Mouse (Mus musculus) erythroblast, embryonic 14.5 days (primary cell): Measurements from ENCODE around the gene Zdhhc13. TPM values are rescaled to one million over a fixed set of nuclear protein-coding genes. Genes with fewer than 3 reads are reported as not detected.

Experiments
- H3K27me3 ChIP-seq: 2 replicates; pipeline ENCODE4 v1.6.1; 2012; ENCODE audit warnings: inconsistent platforms; ENCODE audit not compliant: control insufficient read depth
- H3K36me3 ChIP-seq: 2 replicates; pipeline ENCODE4 v1.6.1; 2012; ENCODE audit warnings: mild to moderate bottlenecking, inconsistent platforms; ENCODE audit not compliant: control insufficient read depth
- H3K4me1 ChIP-seq: 2 replicates; pipeline ENCODE4 v1.6.1; 2012; ENCODE audit warnings: inconsistent platforms; ENCODE audit not compliant: control insufficient read depth
- H3K4me3 ChIP-seq: replicated peaks from 2 replicates; pipeline ENCODE3; 2012; ENCODE audit warnings: moderate library complexity, mild to moderate bottlenecking, inconsistent platforms
- H3K9me3 ChIP-seq: 2 replicates; pipeline ENCODE4 v1.6.1; 2012; ENCODE audit warnings: low read length, inconsistent platforms, mixed read lengths; ENCODE audit not compliant: control insufficient read depth
- GATA1 ChIP-seq: IDR thresholded peaks from 2 replicates; pipeline ENCODE4 v1.6.1; 2012; ENCODE audit warnings: low read length, inconsistent platforms, mixed read lengths
- TAL1 ChIP-seq: IDR thresholded peaks from 3 replicates; pipeline ENCODE4 v1.6.1; 2012; ENCODE audit warnings: low read length, inconsistent platforms, mixed read lengths
- polyA plus RNA-seq: library from polyadenylated mRNA; stranded (reverse); fragments of >175 nt; gene quantifications from 2 replicates; pipeline ENCODE4 v1.2.3, GENCODE M21; 2012

The Zdhhc13 gene
- polyA plus RNA-seq, 1 experiment, result 0.08 TPM

- Histone ChIP-seq H3K36me3 (no peaks in the 10 kb centered on the region), H3K4me1 (no peaks in the 10 kb centered on the region), H3K4me3 (no peak overlapping the region), H3K9me3 (no peaks in the 10 kb centered on the region), H3K27me3 (no peaks in the 10 kb centered on the region; the same call in 1 of the 2 replicates)
- TF ChIP-seq GATA1, result no peak
- TF ChIP-seq TAL1, result no peak
Measured at GRCm38 (mm10) chr7:48846755-48847154, 58.0 kb downstream of the Zdhhc13 start.

- Histone ChIP-seq H3K4me1 (peaks cover 7% of the 10 kb centered on the region), H3K27me3 (no peaks in the 10 kb centered on the region; the same call in 1 of the 2 replicates), H3K36me3 (no peaks in the 10 kb centered on the region), H3K4me3 (no peak within 1 kb of the TSS), H3K9me3 (no peaks in the 10 kb centered on the region)
- TF ChIP-seq GATA1 (no peak), TAL1 (no peak)
Measured at GRCm38 (mm10) chr7:48847820-48848650, 59.2 kb downstream of the Zdhhc13 start, which contains the start of gene Csrp3. Csrp3 (minus strand) TSS chr7:48848033.

- H3K36me3 ChIP-seq, result no peaks in the 10 kb centered on the region
- H3K27me3 ChIP-seq, result no peaks in the 10 kb centered on the region; the same call in 1 of the 2 replicates
- H3K9me3 ChIP-seq, result no peaks in the 10 kb centered on the region
- no peak overlapping the region for H3K4me3 ChIP-seq
- peaks cover 12% of the 10 kb centered on the region for H3K4me1 ChIP-seq
- TF ChIP-seq GATA1 (no peak), TAL1 (no peak)
Measured at GRCm38 (mm10) chr7:48851529-48852104, 62.8 kb downstream of the Zdhhc13 start.

GRCm38 (mm10) chr7:48853496-48853895 is 64.7 kb downstream of the Zdhhc13 start:
- no peaks in the 10 kb centered on the region for H3K27me3 ChIP-seq
- no peaks in the 10 kb centered on the region for H3K9me3 ChIP-seq
- no peaks in the 10 kb centered on the region for H3K36me3 ChIP-seq
- H3K4me1 ChIP-seq, result peaks cover 12% of the 10 kb centered on the region
- H3K4me3 ChIP-seq, result no peak overlapping the region
- TF ChIP-seq GATA1, result no peak
- no peak for TF ChIP-seq TAL1

- H3K4me1 ChIP-seq, result peaks cover 12% of the 10 kb centered on the region
- no peaks in the 10 kb centered on the region for H3K9me3 ChIP-seq
- no peaks in the 10 kb centered on the region for H3K27me3 ChIP-seq
- TF ChIP-seq GATA1 (no peak), TAL1 (no peak)
- H3K4me3 ChIP-seq, result no peak overlapping the region
- peaks cover 6% of the 10 kb centered on the region for H3K36me3 ChIP-seq
Measured at GRCm38 (mm10) chr7:48855461-48855860, 66.7 kb downstream of the Zdhhc13 start.

GRCm38 (mm10) chr7:48858257-48858656 is 69.5 kb downstream of the Zdhhc13 start:
- H3K4me3 ChIP-seq, result no peak overlapping the region
- peaks cover 31% of the 10 kb centered on the region for H3K36me3 ChIP-seq
- H3K9me3 ChIP-seq, result no peaks in the 10 kb centered on the region
- TF ChIP-seq GATA1, result no peak
- TF ChIP-seq TAL1, result no peak
- H3K4me1 ChIP-seq, result peaks cover 6% of the 10 kb centered on the region
- H3K27me3 ChIP-seq, result no peaks in the 10 kb centered on the region

GRCm38 (mm10) chr7:48859362-48859761 is 70.6 kb downstream of the Zdhhc13 start:
- H3K4me1 ChIP-seq, result peaks cover 3% of the 10 kb centered on the region; the same call in 1 of the 2 replicates
- TF ChIP-seq TAL1 (no peak), GATA1 (no peak)
- H3K9me3 ChIP-seq, result no peaks in the 10 kb centered on the region
- peaks cover 42% of the 10 kb centered on the region for H3K36me3 ChIP-seq
- H3K27me3 ChIP-seq, result no peaks in the 10 kb centered on the region
- no peak overlapping the region for H3K4me3 ChIP-seq

GRCm38 (mm10) chr7:48860948-48861347 is 72.1 kb downstream of the Zdhhc13 start:
- TF ChIP-seq GATA1 (no peak), TAL1 (no peak)
- Histone ChIP-seq H3K4me1 (peaks cover 4% of the 10 kb centered on the region; the same call in 1 of the 2 replicates), H3K27me3 (no peaks in the 10 kb centered on the region), H3K9me3 (no peaks in the 10 kb centered on the region), H3K36me3 (peaks cover 58% of the 10 kb centered on the region), H3K4me3 (no peak overlapping the region)

GRCm38 (mm10) chr7:48861796-48862195 is 73.0 kb downstream of the Zdhhc13 start:
- Histone ChIP-seq H3K36me3 (peaks cover 66% of the 10 kb centered on the region), H3K9me3 (no peaks in the 10 kb centered on the region), H3K4me3 (no peak overlapping the region), H3K4me1 (peaks cover 4% of the 10 kb centered on the region; the same call in 1 of the 2 replicates), H3K27me3 (no peaks in the 10 kb centered on the region)
- no peak for TF ChIP-seq TAL1
- TF ChIP-seq GATA1, result no peak
